Mouse (Mus musculus) heart, postnatal 4 days (tissue): ENCODE measurements around the gene Osbpl8. TPM values are rescaled to one million over a fixed set of nuclear protein-coding genes. Genes with fewer than 3 reads are reported as not detected.

ENCODE experiments used
- DNase-seq: peaks from one replicate; pipeline ENCODE4 v3.0.0; 2021
- total RNA-seq, 2 experiments: library from RNA; stranded (reverse); gene quantifications; 2 replicates each; pipeline ENCODE4 v1.2.3; 2021

Gene Osbpl8
- total RNA-seq, 2 experiments from 2014 or later, result 91.8 to 97.5 TPM

DNA sequence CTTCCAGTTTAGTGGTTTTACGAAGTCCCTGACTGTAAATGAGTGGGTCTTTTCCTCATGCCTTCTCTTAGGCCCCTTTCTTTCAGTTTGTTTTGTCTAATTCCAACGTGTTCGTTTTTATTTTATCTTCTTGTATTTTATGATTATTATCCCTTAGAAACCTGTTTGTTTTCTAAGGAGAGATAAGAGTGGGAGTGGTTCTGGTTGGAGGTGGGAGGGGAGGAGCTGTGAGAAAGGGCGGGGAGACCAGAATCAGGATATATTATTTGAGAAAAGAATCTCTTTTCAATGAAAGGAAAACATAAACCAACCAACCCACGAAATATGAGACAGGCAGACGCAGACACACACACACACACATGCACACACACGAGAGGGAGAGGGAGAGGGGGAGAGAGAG is 9.0 kb upstream of the Osbpl8 start:
- DNase-seq, result no peak

DNA sequence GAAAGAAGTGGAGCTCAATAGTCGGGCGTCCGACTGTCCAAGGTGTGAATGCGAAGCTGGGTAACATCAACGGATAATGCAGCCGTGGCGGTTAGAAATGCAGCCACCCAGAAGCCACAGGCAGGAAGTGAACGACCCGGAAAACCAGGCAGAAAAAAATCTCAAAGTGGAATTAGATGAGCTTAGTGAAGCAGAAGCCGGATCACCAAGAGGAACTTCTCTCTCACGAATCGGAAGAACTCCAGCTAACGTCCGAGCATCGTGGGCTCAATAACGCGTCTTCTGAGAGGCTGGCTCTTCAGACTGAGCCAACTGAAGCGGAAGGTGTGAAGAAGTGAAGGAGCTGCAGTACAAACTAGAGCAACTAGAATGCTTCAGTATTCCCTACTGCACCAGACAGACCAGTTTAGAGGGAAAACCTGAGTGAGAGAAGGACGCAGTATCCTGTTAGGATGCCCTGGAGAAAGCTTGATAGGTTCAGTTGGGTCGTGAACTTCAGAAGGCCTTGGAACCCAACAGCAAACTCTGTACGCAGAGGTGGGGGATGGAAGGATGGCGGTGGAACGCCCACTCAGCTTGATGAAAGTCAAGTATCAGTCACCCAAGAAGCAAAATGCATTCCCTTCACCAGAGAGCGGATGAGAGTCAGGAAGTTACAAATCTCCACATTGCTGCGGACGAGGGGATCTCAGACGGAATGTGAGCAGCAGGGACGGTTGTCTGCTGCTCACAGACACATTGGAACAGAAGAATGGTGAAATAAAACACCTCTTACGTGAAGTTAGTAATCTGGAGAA is 8.0 kb upstream of the Osbpl8 start:
- no peak for DNase-seq

DNA sequence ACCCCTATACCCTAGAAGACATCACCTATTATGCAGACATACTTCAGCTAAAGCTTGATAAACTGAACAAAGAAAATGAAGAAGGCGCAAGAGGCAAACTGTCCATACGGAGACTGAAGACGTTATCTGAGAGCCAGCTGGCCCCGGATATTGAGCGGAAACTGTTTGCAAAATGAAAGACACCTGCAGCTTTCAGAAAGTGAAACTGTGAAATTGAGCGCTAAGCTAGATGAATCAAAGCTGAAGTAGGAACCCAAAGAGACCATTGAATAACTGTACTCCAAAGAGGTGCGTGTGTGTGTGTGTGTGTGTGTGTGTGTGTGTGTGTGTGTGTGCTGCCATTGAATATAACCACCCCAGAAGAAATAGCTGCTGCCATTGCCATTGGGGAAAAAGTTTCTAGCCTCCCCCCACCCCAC is 7.3 kb upstream of the Osbpl8 start:
- no peak for DNase-seq

DNA sequence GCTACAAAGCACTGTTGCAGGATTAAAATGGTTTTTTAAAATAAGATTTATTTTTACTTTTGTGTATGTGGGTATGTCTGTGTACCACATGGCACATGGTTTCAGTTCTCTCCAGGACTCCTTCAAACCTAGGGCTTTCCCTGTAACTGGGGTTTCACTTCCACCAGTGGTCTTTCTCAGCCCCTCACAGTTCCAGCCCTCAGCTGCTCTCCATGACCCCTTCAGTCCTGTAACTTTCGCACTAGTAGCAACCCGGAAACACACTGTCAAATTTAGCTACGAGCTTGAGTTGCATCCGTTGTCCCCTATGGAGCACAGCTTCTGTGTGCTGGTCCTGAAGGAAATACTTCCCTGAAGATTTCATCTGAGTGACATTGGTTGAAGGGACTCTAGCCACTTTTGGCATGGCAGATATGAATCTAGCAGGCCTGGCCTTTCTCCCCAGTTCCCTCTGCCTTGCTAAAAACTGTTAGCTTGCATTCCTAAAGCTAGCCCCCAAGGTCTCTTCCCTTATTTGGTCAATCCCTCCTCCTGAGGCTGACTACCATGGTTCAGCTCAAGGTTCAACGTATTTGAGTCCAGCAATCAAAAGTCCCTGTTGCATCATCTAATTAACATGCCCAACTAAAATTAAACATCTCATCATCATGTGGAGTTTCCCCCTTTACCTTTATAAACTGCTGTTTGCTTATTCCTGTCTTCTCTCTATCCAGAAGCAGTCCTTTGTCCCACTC is 4.6 kb upstream of the Osbpl8 start:
- DNase-seq, result no peak

DNA sequence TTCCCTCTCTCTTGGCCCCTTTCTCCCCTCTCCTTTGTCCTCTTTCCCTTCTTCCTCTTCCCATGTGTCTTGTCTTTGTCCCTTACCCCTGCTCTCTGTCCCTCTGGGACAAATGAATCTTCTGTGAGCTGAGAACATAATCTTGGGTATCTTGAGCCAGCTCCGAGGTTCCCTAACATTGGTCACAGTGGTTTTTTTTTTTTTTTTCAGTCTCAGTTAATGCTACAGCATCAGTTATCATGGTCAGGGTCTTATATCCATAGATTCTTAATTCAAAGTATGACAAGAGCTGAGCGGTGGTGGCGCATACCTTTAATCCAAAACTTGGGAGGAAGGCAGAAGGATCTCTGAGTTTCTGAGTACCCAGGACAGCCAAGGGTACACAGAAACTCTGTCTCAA is 4.0 kb upstream of the Osbpl8 start:
- no peak for DNase-seq

DNA sequence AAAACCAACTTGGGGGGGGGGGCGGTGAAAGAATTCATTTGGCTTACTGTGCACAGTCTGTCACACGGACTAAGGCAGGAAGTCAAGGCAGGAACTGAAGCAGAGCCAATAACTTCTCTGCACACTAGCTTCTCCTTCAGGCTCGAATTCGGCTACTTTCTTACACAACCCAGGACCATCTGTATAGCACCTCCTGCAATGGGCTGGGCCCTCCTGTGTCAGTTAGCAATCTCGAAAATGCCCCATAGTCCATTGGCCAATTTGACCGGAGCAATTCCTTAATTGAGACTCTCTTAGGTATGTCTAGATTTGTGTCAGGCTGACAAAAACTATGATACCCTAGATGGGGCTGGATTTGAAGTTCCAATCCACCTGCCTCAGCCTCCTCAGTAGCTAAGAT is 3.2 kb upstream of the Osbpl8 start:
- no peak for DNase-seq

DNA sequence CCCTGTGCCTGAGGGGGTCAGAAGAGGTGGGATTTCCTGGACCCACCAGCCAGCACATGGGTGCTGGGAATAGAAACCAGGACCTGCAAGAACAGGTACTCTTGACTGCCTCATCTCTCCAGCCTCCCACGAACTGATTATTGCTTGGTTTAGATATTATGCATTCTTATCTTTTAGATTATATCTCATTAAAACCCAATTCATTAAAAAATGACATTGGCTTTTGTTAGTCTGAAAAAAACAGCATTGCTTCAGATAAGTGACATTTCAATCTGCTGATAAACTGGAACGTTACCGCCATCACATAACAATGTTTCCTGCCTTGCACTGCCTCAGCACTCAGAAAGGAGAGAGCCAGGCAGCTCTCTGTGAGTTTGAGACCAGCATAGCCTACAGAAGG is 1.5 kb upstream of the Osbpl8 start:
- no peak for DNase-seq

DNA sequence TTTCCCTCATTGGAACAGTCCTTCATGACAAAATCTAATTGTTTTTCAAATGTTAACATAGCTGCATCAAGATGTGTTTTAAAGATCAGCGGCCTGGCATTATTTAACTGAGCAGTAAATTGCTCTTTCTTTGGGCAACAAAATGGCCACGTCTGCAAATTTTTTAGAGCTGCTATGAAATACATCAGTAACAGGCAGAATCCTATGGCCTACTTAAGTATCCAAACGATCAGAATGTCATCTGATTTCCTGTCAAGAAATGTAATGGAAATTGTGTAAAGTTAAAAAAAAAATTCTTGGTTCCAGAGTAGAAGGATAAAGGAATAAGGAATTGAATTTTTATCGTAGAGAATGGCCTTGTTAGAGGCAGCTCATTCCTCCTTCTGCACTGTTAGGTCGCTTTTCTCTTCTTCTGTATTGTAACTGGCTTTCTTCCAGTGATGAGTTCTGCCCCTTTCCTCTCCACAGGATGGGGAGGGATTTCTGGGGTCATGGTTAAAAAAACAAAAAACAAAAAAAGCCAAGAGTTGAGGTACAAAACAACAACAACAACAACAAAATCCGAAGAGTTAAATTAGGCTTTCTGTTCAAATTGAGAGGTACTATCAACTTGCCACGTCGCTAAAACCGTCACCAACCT is 831 bp upstream of the Osbpl8 start:
- DNase-seq, result no peak

DNA sequence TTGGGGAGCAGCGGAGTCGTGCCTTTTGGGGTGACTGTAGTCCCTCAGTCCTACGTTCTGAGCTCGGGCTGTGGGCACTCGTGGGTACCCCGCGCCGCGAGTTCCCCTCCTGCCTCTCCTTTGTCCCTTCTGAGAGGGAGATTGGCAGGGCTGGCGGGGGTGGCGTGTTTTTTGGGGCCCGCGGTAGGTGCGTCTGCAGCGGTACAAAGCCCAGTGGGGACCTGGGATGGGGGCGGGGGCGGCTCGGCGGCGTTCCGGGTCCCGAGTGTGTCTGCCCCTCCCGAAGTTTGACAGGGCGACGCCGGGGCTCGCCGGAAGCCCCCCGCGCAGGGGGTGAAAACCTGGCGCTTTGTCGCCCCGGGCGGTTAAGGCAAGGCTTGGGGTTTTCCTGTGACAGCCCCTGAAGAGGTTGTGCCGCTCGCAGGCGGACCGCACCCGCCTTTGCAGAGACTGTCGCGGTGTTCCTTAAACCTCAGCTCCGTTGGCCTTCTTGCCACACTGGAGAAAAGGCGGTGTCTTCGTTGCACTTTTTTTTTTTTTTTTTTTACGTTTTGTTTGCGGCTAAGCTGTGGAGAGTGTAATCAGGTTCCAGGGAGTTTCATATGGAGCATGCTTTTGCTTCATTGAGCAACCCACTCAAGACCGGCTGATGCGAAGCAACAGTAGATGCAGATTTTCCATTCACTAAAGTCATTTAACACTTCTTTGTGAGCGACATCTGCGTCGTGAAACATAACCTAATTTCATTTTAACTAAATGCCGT is 848 bp downstream of the Osbpl8 start:
- DNase-seq, result peak; percentile 61

DNA sequence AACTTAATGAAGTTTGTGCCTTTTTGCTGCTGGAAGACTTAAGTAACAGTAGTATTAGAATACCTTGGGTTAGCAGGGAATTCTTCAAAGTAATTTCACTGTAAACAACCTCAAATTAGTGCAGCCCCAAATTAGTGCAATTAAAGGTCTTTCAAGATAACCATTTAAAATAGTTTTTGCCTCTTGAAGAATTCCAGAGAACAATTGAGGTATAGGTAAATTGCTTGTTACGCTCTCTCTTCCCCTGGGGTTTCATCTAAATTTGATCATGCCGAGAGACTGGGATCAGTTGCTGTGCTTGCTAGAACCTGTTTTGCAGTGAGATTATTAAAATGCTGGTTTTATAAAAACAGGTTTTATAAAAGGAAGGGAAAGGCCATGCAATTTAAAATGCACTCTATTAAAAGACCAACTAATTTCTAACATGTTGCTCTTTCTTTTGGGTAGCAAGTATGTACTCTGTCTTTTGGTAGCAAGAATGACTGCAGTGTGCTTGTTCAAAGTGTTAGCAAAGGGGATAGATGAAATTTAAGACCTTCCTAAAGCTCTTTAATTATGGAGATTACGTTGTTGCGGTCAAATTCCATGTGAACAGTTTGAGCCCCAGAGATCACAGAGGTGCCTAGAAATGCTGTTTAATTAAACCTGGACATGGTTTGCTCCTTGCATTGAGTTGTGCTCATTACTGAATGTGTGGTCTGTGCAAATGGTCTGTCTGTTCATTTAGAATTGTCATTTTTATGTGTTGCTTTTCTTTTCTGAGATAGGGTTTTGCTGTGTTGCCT is 1.7 kb downstream of the Osbpl8 start:
- no peak for DNase-seq

DNA sequence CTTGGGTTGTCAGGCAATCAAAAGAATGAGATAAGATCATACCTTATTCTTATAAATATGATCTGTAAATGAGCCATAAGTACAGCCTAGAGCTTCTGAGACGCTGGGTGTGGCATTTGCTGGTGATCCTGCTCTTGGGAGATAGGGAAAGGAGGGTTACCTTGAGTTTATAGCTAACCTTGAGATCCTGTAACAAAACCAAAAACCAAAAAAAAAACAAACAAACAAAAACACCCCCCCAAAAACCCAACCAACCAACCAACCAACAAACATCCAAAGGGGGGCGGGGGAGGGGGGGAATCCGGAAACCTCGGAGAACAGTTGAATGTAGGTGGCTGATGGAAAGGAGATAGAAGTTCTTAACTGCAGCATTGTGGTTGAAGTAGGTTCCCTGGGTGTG is 2.9 kb downstream of the Osbpl8 start:
- no peak for DNase-seq

DNA sequence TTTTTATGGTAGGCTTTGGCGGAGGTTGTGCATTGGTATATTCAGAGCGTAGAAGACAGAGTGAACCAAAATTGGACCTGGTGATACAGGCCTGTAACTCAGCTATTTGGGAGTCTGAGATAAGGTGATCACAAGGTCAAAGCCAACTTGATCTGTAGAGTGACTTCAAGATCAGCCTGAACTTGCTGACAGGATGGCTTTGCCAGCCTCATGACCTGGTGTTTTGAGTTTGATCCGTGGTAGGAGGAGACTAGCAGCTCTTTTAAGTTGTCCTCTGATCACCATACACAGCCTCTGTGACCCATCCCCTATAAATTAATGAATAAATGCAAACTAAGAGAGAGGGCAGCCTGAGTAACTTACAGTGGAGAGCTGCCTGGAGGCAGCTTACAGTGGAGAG is 3.8 kb downstream of the Osbpl8 start:
- peak; percentile 27 for DNase-seq

DNA sequence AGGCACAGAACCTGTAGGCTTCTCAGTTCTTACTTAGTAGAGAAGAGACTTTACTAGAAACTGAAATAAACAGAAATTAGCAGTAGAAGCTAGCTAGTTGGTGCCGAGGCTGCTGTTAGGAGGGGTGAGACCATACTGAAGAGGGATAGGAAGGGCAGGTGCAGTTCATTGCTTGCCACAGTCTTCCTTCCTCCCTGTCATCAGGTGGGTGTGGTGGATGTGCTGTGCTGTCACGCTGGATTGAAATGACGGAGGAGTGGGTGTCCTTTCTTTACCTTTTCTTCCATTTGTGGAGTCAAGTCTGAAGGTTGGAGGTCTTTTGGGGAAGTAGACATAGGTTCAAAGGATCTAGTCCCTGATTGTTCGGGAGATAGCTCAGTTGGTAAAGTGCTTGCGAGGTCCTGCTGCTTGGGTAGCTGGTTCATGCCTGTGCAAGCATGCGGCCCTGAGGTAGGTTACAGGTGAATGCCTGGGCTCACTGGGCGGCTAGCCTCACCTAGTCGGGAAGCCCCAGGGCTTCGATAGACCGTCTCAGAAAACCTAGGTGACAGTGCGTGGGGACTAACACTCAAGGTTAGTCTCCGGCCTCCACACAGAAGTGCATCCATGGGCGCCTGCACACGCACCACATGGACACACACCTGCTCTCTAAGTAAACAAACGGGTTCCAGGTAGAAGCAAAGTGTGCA is 6.8 kb downstream of the Osbpl8 start:
- no peak for DNase-seq

DNA sequence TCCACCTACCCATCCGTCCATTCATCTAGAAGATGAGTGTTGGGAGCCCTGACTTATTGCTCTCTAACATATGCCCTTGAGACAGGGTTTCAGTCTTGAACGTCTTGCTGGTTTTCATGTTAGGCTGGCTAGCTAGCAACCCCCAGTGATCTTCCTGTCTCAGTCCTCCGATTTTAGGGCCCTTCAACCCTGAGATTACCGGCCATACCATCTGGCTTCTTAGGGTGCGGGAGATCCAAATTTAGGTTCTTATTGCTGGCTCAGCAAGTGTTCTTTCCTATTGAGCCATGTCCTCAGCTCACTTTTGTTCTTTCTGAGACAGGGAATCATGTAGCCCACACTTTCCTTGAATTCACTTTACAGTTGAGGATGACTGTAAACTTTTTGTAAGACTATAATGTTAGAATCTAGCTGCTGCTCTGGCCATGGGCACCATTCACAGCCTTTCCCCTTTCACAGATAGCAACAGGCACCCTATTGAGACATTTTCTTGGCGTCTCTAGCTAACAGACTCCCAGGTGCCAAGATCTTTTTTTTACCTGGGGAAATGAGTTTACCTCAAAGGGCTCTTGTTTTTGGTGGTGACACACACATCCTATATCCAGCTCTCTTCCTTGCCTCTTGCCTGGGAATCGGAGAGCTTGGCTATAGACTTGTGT is 9.2 kb downstream of the Osbpl8 start:
- DNase-seq, result no peak

DNA sequence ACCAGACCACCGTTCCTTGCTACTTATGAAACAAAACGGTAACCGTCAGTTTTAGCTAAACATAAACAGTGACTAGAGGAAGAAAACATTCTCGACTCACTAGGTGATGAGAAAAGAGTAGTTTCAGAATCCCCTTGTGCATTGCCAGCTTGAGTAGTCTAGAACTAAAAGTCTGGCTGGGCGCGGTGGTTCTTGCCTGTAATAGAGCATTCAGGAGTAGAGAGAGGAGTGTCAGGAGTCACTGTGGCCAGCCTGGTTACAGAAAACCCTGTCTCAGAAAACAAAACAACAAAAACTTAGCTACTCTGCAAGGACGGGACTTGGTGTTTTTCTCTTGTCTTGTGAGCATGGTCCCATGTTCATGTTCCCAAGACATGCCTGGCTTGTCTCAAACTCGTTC is 12.8 kb downstream of the Osbpl8 start:
- no peak for DNase-seq

DNA sequence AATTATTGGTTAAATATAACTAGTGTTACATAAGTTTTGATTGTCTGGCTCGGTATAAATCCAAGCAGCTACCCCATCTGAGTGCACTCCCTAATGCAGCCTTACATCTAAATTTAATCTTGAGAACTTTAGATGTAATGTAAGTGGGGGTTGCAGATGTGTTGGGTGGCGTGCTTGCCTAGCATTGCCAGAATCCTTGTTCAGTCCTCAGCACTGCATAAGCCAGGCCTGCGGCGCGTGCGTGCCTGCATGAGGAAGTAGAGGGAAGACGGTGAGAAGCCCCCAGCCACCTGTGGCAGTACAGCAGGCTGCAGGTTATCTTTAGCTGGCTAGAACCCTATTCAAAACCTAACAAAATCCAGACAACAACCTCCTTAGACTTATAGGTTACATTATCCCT is 13.5 kb downstream of the Osbpl8 start:
- DNase-seq, result no peak

DNA sequence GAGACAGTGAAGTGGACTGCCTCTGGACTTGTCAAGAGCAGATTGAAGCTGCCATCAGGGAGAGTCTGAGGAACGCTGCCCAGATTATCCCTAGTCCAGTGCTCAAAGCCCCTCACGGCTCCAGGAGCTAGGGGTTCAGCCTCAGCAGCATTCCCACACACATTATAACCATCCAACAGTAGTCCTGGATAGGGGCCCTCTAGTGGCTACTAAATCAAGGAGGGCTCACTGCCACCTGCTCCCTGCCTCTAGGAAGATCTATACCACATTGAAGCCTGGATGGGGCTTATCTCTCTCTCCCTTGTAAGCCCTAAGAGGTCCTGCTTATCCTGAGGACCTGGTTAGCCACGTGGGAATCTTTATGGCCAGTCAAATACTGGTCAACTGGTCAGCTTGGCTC is 16.1 kb downstream of the Osbpl8 start:
- no peak for DNase-seq

DNA sequence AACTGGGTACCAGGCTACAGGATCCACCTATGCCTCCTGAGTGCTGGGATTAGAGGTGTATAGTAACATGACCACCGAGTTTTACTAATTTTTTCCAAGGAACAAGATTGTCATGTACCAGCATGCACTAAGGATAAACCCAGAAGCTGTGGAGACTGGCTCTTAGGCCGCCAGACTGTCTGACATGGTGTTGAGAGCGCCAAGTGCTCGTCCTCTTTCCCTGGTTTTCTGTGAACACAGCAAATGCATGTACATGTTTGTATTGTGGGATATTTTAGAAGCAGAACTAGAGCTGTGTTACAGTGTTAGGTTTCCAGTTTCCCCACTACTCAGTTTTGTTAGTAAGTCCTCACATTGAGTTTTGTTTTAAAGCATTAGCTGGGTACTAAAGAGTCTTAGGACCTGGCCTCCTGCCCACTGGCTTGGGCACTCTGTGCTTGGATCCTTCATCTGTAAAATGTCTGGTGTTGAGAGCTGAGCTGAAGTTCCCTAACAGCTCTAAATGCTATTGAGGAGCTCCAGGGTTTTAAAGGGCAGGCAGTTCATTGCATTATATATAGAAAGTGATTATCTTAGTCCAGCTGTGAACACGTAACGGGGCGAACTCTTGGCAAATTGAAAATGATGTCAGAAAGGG is 19.2 kb downstream of the Osbpl8 start:
- DNase-seq, result peak; percentile 63

DNA sequence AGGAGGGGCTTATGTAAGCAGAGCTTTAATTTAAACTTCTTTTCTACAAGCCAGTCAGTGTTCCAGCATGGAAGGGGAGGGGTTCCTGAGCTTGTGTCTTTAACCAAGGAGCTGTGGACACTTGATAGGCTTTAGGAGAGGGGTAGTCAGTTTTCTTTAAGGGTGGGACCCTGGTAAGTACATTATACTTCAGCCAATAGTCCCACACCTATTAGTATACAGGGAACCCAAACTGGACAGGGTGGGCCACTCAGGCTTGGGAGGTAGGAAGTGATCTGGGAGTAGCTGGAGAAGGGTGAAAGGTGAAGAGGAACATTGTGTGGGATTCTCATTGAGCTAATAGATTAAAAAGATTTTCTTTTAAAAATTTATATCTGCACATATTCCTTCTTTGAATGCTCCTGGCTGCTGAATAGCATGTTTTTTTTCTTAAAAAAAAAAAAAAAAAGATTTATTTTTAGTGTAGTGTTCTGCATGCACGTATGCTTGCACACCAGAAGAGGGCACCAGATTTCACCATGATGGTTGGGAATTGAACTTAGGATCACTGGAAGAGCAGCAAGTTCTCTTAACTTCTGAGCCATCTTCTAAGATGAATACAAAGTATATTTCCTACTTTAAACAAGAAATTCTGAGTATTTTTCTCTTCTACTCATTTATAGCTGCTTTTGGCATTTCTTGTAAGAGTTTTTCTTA is 21.2 kb downstream of the Osbpl8 start:
- DNase-seq, result no peak
